Mouse (Mus musculus): ENCODE results near the gene Jakmip3. TPM values are rescaled to one million over a fixed set of nuclear protein-coding genes. Genes with fewer than 3 reads are reported as not detected.

Jakmip3 gene
- polyA plus RNA-seq, 1 experiment: 0.53 TPM

GRCm38 (mm10) chr7:139063406-139063805, 122.9 kb downstream of the Jakmip3 start:
- DNase-seq (ENCODE audit: low read depth): no peak

GRCm38 (mm10) chr7:139068182-139068623, 127.7 kb downstream of the Jakmip3 start:
- DNase-seq (ENCODE audit: low read depth): peak; percentile 22

- no peak for DNase-seq (ENCODE audit: low read depth)
These were observed 133.7 kb downstream of the Jakmip3 start for GRCm38 (mm10) chr7:139074189-139074588.

- no peak for DNase-seq (ENCODE audit: low read depth)
These were observed 134.7 kb downstream of the Jakmip3 start for GRCm38 (mm10) chr7:139075054-139075794.

GRCm38 (mm10) chr7:139077283-139077682, 136.8 kb downstream of the Jakmip3 start:
- no peak for DNase-seq (ENCODE audit: low read depth)

- no peak for DNase-seq (ENCODE audit: low read depth)
These were observed 137.7 kb downstream of the Jakmip3 start for GRCm38 (mm10) chr7:139078181-139078580.

GRCm38 (mm10) chr7:139079141-139079540, 138.6 kb downstream of the Jakmip3 start:
- no peak for DNase-seq (ENCODE audit: low read depth)

GRCm38 (mm10) chr7:139080714-139081113, 140.2 kb downstream of the Jakmip3 start:
- DNase-seq (ENCODE audit: low read depth): no peak

- no peak for DNase-seq (ENCODE audit: low read depth)
These were observed 140.6 kb downstream of the Jakmip3 start for GRCm38 (mm10) chr7:139081158-139081557.

- no peak for DNase-seq (ENCODE audit: low read depth)
These were observed 141.8 kb downstream of the Jakmip3 start for GRCm38 (mm10) chr7:139082281-139082680.

- no peak for DNase-seq (ENCODE audit: low read depth)
These were observed 143.8 kb downstream of the Jakmip3 start for GRCm38 (mm10) chr7:139084316-139084715.

GRCm38 (mm10) chr7:139085629-139086194, 145.2 kb downstream of the Jakmip3 start, which contains the start of gene Dpysl4:
Gene Dpysl4 (plus strand): TSS chr7:139086001.
- DNase-seq (ENCODE audit: low read depth): no peak

- DNase-seq (ENCODE audit: low read depth): no peak
These were observed 145.9 kb downstream of the Jakmip3 start for GRCm38 (mm10) chr7:139086195-139087158.

- DNase-seq (ENCODE audit: low read depth): no peak
These were observed 147.3 kb downstream of the Jakmip3 start for GRCm38 (mm10) chr7:139087801-139088200.

GRCm38 (mm10) chr7:139089892-139090874, 149.7 kb downstream of the Jakmip3 start:
- DNase-seq (ENCODE audit: low read depth): no peak

GRCm38 (mm10) chr7:139091681-139092080, 151.2 kb downstream of the Jakmip3 start:
- no peak for DNase-seq (ENCODE audit: low read depth)

GRCm38 (mm10) chr7:139092676-139093075, 152.1 kb downstream of the Jakmip3 start:
- DNase-seq (ENCODE audit: low read depth): no peak

- no peak for DNase-seq (ENCODE audit: low read depth)
These were observed 152.6 kb downstream of the Jakmip3 start for GRCm38 (mm10) chr7:139093124-139093523.

- no peak for DNase-seq (ENCODE audit: low read depth)
These were observed 153.3 kb downstream of the Jakmip3 start for GRCm38 (mm10) chr7:139093781-139094180.

- no peak for DNase-seq (ENCODE audit: low read depth)
These were observed 154.2 kb downstream of the Jakmip3 start for GRCm38 (mm10) chr7:139094761-139095160.

GRCm38 (mm10) chr7:139095282-139095681, 154.8 kb downstream of the Jakmip3 start:
- DNase-seq (ENCODE audit: low read depth): no peak
